Mouse (Mus musculus): ENCODE measurements at regions not wholly inside any gene's neighbourhood (a gene's known extent, or its start where the extent isn't known, plus 50 kb on each side); places are given as distances from the start of the nearest gene placed in this dataset.

DNA sequence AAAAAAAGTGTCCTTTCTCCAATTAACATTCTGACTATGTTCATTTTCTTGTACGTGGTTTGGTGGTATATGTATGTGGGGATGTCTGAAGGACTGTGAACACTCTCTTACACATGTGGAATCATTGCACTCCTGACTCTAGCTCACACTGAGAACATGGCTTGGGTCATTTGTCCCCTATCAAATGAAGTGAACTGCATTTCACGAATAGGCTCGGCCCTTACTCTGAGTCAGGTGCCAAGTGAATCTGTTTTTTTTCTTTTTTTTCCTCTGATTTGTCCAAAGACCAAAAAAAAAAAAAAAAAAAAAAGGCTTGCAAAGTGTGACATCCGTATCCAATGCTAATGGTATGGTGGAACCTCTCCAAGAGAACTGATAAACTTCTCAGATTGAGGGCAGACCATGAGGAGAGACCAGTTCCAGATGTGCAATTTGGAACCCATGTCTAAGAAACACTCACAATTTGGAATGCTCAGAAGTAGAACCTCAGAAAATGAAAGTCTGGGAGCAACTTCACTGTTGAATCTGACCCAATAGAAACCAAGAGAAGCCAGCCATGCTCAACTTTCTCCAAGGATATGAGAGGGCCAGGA is 631.7 kb upstream of the Fam160b2 start:
- no peak for DNase-seq (ENCODE audit: low spot score in 2 of 2)

DNA sequence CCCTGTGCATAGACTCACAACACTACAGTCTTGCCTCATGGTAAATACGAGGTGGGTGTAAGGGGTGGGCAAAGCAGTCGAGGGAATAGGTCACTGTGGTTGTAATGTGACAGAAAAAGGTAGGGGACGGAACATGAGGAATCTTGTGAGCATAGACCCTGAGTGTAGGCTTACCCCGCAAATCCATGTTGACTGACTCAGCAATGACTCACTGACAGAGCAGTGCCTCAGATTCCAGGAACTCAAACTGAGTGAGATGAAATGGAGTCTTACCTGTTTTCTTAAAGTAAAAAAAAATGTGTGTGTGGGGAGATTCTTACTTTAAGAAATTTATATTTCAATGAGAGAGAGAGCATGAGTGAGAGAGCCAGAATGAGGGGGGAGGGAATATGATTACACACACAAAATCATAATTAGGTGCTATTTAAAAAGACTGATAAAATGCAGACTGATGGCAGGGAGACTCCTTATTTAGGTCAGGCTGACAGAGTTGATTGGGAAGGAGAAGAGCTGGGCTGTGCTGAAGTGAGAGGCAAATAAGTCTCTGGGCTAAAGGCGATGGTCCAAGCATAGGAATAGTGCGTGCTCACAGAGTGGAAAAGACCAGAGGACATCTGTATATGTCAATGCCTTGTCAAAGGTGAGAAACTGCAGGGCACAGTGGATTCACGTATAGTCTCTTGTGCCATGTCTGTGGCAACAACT is 631.0 kb upstream of the Fam160b2 start:
- DNase-seq (ENCODE audit: low spot score in 2 of 2) = no peak

DNA sequence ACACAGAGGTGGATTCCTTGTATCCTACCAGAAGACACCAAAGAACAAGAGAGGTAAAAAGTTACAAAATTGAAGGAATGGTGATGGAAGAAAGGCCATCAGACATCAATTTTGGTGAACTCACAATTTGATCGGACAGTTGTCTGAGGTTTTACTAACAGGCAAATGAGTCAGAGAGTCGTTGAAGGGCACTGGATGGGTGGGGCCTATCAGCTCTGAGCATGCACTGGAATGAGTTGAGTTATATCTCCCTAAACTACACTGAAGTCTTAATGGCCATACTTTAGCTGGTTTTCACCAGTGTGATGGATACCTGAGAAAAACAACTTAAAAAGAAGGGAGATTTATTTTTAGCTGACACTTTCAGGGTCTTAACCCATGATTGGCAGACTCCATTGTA is 630.3 kb upstream of the Fam160b2 start:
- no peak for DNase-seq (ENCODE audit: low spot score in 2 of 2)

- DNase-seq (ENCODE audit: low spot score in 2 of 2) = no peak
These were observed 629.3 kb upstream of the Fam160b2 start for GRCm38 (mm10) chr14:71228894-71229446.

- DNase-seq (ENCODE audit: low spot score in 2 of 2) = no peak
These were observed 617.4 kb upstream of the Fam160b2 start for GRCm38 (mm10) chr14:71217041-71217440.

GRCm38 (mm10) chr14:71211359-71211978 is 611.8 kb upstream of the Fam160b2 start:
- DNase-seq (ENCODE audit: low spot score in 2 of 2) = no peak

- no peak for DNase-seq (ENCODE audit: low spot score in 2 of 2)
These were observed 603.8 kb upstream of the Fam160b2 start for GRCm38 (mm10) chr14:71203459-71203858.

DNA sequence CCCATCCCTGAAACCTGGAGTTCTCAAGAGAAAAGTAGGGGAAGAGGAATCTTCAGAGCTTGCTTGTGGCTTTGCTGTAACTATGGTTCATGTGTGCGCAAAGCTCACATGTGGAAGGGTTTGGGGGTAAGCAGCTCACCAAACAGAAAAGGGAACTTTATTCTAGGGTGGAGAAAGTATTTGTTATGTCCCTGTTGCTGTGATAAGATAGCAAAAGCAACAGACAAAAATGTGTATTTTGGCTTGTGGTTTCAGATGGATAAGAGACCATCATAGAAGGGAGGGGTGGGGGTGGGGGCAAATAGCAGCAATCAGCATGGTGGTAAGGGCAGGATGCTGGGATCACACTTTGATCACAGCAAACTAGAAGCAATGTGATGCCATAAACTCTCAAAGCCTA is 601.3 kb upstream of the Fam160b2 start:
- DNase-seq (ENCODE audit: low spot score in 2 of 2) = no peak

DNA sequence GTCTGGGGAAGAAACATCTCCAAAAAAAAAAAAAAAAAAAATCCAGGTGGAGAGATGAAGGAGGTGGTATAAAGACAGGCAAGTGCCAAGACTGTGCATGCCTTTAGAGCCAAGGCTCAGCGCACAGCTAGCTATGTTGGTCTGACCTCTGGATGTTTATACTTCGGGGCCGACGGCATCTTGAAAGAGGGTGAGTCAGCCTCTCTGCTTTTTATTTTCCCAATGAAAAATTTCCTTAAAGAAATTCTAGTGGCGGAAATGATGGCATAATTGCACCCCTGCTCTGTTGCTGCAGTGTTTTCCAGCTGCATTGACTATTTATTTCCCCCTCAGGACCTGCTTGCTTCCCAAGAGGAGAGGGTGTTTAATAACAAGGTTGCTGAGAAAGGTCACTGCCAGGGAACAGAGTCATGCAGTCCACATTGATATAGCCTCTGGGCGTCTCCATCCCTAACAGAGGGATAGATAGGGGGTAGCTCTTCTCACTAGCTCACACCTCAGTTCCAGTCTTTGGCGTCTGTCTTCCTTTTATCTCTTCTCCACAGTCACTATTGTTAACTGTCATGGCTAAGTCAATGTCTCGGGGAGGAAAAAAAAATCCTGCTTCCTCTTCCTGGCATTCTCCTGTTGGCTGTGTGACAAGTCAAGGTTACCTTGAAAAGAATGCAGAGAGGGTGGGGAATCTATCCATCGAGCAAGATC is 599.7 kb upstream of the Fam160b2 start:
- no peak for DNase-seq (ENCODE audit: low spot score in 2 of 2)

DNA sequence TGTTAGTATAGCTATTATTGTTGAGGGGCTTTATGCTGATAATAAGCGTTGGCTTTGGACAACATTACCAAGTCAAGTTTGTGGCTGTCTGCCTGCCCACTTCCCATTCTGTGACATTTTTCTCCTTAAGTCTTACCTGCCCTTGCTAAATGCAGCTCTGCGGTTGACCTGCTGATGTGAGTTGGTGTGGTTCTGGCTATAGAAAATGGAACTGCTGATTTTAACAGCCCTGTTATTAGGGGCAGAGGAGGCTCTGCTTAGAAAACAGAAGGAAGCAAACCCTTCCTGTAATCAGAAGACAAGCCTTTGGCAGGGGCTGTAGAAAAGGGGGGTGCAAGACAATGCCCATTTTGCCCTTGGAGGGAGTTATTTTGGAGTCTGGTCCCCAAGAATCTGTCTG is 594.6 kb upstream of the Fam160b2 start:
- DNase-seq (ENCODE audit: low spot score in 2 of 2) = no peak

- peak in 1 of 2 experiments; percentile 21 for DNase-seq (ENCODE audit: low spot score in 2 of 2)
These were observed 592.9 kb upstream of the Fam160b2 start for GRCm38 (mm10) chr14:71192486-71192885.

DNA sequence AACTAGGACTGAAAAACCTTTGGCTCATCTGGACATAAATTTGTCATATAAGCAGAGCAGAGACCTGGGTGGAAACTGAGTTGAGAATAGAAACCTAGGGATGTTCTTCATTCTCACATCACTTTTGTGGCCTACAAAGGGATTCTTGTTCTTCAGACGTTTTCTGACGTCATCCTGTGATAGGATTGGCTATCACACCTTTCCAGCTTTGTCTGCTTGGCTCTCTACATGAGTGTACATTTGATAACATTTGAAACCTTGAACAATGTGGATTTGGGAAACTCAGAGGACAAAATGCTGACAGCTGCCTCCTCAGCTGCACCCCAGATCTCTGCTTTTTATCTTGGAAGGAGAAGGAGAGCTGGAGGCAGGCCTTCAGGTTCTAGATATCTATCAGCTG is 589.7 kb upstream of the Fam160b2 start:
- no peak for DNase-seq (ENCODE audit: low spot score in 2 of 2)

GRCm38 (mm10) chr14:71177341-71177740 is 577.7 kb upstream of the Fam160b2 start:
- peak; percentile 53 to 57 for DNase-seq (ENCODE audit: low spot score in 2 of 2)

DNA sequence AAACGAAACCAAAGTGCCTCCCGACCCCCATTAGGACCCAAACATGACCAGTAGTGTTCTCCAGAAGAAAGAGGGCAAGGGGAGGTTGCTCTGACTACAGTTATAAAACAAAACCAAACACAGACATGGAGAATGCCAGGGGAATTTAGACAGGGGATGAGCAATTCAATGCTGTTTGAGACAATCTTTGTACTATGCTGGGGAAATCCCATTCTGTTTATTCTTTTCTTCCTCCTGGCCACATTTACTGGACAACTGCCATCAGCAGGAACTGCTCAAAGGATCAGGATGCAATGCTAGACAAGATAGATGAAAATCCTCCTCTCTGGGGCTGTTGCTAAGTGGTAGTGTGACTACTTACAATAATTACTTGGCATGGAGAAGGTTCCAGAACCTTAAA is 574.5 kb upstream of the Fam160b2 start:
- no peak for DNase-seq (ENCODE audit: low spot score in 2 of 2)

DNA sequence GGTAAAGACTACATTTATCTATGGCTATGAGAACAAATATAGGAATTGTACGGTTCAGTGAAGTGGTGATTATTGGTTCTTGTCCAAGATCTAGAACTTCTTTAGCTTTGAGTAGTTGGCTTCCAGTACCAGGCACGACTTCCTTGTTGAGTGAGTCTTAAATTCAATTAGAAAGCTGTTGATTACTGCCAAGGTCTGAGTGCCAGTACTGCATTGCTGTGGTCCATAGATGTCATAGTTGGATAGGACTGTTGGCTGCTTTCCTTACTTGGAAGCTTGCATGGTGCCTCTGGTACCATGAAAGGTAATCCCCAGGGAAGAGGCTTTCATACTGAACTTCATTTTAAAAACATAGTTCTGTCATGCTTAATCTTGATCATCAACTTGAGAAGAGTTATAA is 559.9 kb upstream of the Fam160b2 start:
- no peak for DNase-seq (ENCODE audit: low spot score in 2 of 2)

GRCm38 (mm10) chr14:71142465-71142864 is 542.8 kb upstream of the Fam160b2 start:
- no peak for DNase-seq (ENCODE audit: low spot score in 2 of 2)

GRCm38 (mm10) chr14:71129771-71130211 is 530.2 kb upstream of the Fam160b2 start:
- no peak for DNase-seq (ENCODE audit: low spot score in 2 of 2)

GRCm38 (mm10) chr14:71128495-71128894 is 528.9 kb upstream of the Fam160b2 start:
- no peak for DNase-seq (ENCODE audit: low spot score in 2 of 2)

DNA sequence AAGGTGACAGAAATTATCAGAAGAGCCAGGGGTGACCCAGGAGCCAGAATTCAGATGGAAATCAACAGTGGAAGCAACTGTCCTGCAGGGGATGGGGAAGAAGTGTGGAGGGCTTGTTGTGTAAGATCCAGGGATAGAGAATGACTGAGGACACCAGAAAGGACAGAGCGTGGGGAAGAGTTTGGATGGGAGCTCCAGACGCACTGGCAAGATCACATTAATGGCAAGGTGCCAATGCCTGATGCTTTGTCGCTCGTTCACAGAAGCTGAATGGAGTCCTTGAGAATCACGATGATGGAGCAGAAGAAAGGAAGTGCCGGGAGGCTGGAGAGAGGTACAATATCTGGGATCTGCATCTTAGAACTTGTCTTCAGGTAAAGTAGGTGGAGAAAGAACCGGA is 519.0 kb upstream of the Fam160b2 start:
- DNase-seq (ENCODE audit: low spot score in 2 of 2) = peak; percentile 14 to 21

DNA sequence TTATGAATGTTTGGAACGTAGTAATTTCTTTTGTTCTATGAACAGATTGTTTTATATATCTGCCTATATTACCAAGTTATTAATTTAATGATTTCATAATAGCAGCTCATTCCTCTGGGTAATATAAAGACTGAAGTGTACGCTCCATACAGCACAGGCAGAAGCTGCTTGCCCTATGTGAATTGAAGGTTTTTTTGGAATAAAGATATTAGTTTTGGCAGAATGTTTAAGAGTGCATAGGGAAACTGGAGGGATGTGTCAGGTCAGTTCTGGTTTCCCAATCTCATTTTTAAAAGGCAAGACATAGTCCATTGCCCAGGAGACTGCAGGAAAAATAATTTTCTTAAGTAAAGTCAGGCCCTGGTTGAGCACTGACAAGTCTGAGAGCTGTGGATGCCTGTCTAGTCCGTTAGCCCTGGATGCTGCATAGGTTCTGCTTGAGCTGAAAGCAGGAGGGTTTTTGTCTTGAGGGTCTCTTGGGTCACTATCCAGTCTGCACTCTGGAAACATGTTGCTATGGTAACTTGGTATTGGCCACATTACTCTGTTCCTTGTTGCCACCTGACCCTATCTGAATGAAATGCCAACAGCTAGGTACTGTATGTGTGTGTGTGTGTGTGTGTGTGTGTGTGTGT is 516.3 kb upstream of the Fam160b2 start:
- no peak for DNase-seq (ENCODE audit: low spot score in 2 of 2)

DNA sequence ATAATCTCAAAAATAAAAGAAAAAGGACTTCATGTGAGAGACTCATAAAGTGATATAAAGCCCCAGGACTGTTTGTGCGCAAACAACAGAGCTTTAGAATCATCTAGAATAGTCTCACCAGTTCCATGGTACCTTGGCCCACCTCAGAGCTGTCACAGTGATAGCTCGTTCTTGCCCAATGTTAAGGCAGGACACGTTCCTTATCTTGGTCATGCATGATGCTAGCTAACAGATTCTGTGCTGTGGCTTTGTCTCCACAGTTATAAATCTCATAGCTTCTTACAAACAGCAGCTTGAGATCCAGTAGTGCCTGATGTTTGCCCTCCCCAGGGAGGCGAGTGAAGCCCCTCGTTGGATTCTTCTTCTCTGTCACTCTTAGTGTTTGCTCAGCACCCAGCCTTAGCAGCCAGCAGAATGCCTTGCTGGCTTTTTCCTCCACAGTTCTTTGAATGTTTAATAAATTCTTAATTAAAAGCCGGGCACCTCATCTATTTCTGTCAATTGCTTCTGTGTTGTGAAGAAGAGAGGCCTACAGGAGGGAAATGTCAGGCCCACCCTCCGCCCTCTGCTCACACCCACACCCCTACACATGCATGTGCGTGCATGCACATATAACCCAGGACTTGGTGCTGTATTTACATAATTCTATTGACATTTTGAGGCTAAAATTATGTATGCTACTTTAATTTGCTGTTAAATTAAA is 515.6 kb upstream of the Fam160b2 start:
- no peak for DNase-seq (ENCODE audit: low spot score in 2 of 2)
